13 mouse cellular contexts compared by ENCODE assay signal in the genomic region with DNA sequence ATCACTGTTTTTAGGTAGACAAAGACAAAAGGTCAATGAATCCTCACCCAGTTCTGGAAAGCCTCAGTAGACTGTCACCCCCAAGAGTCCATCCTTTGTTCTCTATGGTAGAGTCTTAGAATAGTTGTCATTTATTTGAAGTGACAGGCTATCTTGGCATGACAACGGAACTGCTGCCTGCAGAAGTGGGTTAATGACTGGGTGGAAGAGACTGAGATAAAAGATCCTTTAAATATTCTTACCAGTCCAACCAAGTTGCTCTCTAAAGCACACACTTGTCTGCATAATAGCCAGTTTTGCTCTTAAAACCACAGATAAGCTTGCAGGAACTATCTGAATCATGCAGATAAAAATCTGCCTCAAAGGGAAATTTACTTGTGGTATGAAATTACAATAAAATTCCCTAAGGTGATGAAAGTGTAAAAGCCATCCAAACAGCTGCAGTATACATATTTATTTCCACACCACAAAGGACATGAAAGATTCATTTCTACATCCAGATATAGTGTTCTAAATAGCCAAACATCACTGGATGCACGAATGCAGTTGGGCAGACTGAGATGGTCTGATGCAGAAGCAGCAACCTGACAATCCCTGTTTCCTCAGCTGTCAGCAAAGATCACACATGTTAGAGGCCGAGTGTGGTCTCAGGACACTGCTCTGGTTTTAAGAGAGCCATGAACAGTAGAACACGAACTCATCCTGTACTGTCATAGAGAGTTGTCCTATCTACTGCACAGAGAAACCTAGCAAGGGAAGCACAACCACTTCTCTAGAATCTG.
DNase-seq lines count a peak whose midpoint lies in the region; ATAC-seq and TF ChIP-seq lines count a peak whose summit lies in the region.
"Had no signal": no experiment of that assay in that cellular context is flagged by ENCODE, and none has a peak within 500 bp of the region (broad histone marks: within the 10 kb centered on the region; RNA-seq: fewer than 3 reads in every experiment).

No protein-coding gene starts in this region.

- no peak for TF ChIP-seq POLR2A in myocyte (IDR thresholded peaks at IDR 0.05; ENCODE audit: insufficient read length, low read depth)

- DNase-seq in heart, adult 9 months (ENCODE audit: low spot score in 2 of 2) = no peak
- peak; percentile 17 for DNase-seq in CD4-positive helper T cell, adult 2 months (ENCODE audit: low read depth, low spot score)
- DNase-seq in lung, postnatal 36 days = no peak
- no peak for DNase-seq in thymus, postnatal 0 days (ENCODE audit: low spot score)
- DNase-seq in stomach, postnatal 0 days (ENCODE audit: low spot score) = no peak
- DNase-seq: cerebellum, adult 9-10 months; kidney, adult 8-10 months; lung, embryonic 14.5 days had no signal

- peaks cover 28% of the 10 kb centered on the region for H3K4me1 ChIP-seq in heart, embryonic 13.5 days
- no peaks in the 10 kb centered on the region for H3K4me1 ChIP-seq in stomach, postnatal 0 days (replicated peaks; ENCODE audit: control insufficient read depth, insufficient read depth)
- H3K4me1 ChIP-seq: embryonic facial prominence, embryonic 12.5 days had no signal

- H3K4me2 ChIP-seq in heart, embryonic 13.5 days = no peak overlapping the region
- H3K4me2 ChIP-seq in myocyte (ENCODE audit: low read depth) = peak overlapping the region; percentile 45
- no peak overlapping the region for H3K4me2 ChIP-seq in stomach, postnatal 0 days (replicated peaks; ENCODE audit: low read depth)
- H3K4me2 ChIP-seq: embryonic facial prominence, embryonic 12.5 days; lung, embryonic 14.5 days had no signal

- H3K79me2 ChIP-seq in myocyte (ENCODE audit: control insufficient read depth, insufficient read depth) = no peaks in the 10 kb centered on the region

- no peaks in the 10 kb centered on the region for H3K9me3 ChIP-seq in heart, embryonic 13.5 days
- no peaks in the 10 kb centered on the region for H3K9me3 ChIP-seq in stomach, postnatal 0 days (ENCODE audit: control insufficient read depth, low read length)
- H3K9me3 ChIP-seq: embryonic facial prominence, embryonic 12.5 days had no signal

- no peak overlapping the region for H3K4me3 ChIP-seq in heart, embryonic 13.5 days
- no peak overlapping the region for H3K4me3 ChIP-seq in myocyte
- H3K4me3 ChIP-seq in stomach, postnatal 0 days (ENCODE audit: low read depth, low read length) = no peak overlapping the region
- H3K4me3 ChIP-seq: embryonic facial prominence, embryonic 12.5 days had no signal

- H3K36me3 ChIP-seq in heart, embryonic 13.5 days = no peaks in the 10 kb centered on the region
- no peaks in the 10 kb centered on the region for H3K36me3 ChIP-seq in myocyte (ENCODE audit: control insufficient read depth, insufficient read depth)
- no peaks in the 10 kb centered on the region for H3K36me3 ChIP-seq in stomach, postnatal 0 days (ENCODE audit: control insufficient read depth, insufficient read depth, low read length)
- H3K36me3 ChIP-seq: embryonic facial prominence, embryonic 12.5 days had no signal

- no peak for TF ChIP-seq EP300 in stomach, postnatal 0 days (optimal IDR thresholded peaks at IDR 0.05)

- no peak for ATAC-seq in heart, embryonic 13.5 days (ENCODE audit: extremely low read depth, insufficient number of reproducible peaks, low FRiP score, low TSS enrichment)
- ATAC-seq in hematopoietic stem cell, adult 5-6 weeks (replicated peaks in 1 of 2; ENCODE audit: insufficient read depth in 1 of 2, low FRiP score in 2 of 2, low TSS enrichment in 1 of 2, low read depth in 1 of 2, poor library complexity in 2 of 2, severe bottlenecking in 2 of 2) = peak; percentile 45 to 65
- ATAC-seq in stomach, postnatal 0 days (ENCODE audit: low FRiP score, low TSS enrichment) = no peak

- no peak for TF ChIP-seq CTCF in stomach, postnatal 0 days (IDR thresholded peaks at IDR 0.05; ENCODE audit: low read depth)

- WGBS in heart, embryonic 13.5 days = 33% methylated on average over 4 of the region's 4 CpGs
- WGBS in stomach, postnatal 0 days = 70% methylated on average over 4 of the region's 4 CpGs

- H3ac ChIP-seq in myocyte (ENCODE audit: control insufficient read depth, insufficient read length) = no peak overlapping the region

- peak overlapping the region; percentile 48 for H3K27ac ChIP-seq in heart, embryonic 13.5 days (replicated peaks)
- H3K27ac ChIP-seq in stomach, postnatal 0 days (replicated peaks) = no peak overlapping the region
- H3K27ac ChIP-seq: embryonic facial prominence, embryonic 12.5 days had no signal

- no peaks in the 10 kb centered on the region for H3K27me3 ChIP-seq in heart, embryonic 13.5 days (replicated peaks)
- H3K27me3 ChIP-seq in myocyte (ENCODE audit: control insufficient read depth, insufficient read depth, insufficient read length) = no peaks in the 10 kb centered on the region
- no peaks in the 10 kb centered on the region for H3K27me3 ChIP-seq in stomach, postnatal 0 days (ENCODE audit: control insufficient read depth, insufficient read depth, low read length)
- H3K27me3 ChIP-seq: CH12.LX; embryonic facial prominence, embryonic 12.5 days had no signal

- no peak overlapping the region for H3K9ac ChIP-seq in heart, embryonic 13.5 days
- no peak overlapping the region for H3K9ac ChIP-seq in stomach, postnatal 0 days (ENCODE audit: low read length)
- H3K9ac ChIP-seq: embryonic facial prominence, embryonic 12.5 days; lung, embryonic 14.5 days had no signal

TF ChIP-seq in myocyte, 11 proteins besides CTCF, POLR2A, EP300 and RAD21:
- TF ChIP-seq MAX (IDR thresholded peaks at IDR 0.05; ENCODE audit: low read depth) = no peak
- TF ChIP-seq TCF3 (IDR thresholded peaks at IDR 0.05; ENCODE audit: insufficient read length, low read depth) = no peak
- no peak for TF ChIP-seq REST (IDR thresholded peaks at IDR 0.05; ENCODE audit: insufficient read depth, insufficient read length)
- TF ChIP-seq TCF12 (IDR thresholded peaks at IDR 0.05; ENCODE audit: insufficient read depth, poor library complexity, severe bottlenecking) = peak; percentile 80
- TF ChIP-seq USF1 (IDR thresholded peaks at IDR 0.05; ENCODE audit: low read depth) = no peak
- no peak for TF ChIP-seq CEBPB (IDR thresholded peaks at IDR 0.05; ENCODE audit: insufficient read depth, poor library complexity, severe bottlenecking)
- TF ChIP-seq SRF (IDR thresholded peaks at IDR 0.05; ENCODE audit: control insufficient read depth, insufficient read length, low read depth) = no peak
- peak in 2 of 3 experiments; percentile 98 to 99 for TF ChIP-seq MYOD1 (IDR thresholded peaks at IDR 0.05; ENCODE audit: control insufficient read depth in 1 of 3, insufficient read length in 2 of 3, low read depth in 2 of 3)
- no peak for TF ChIP-seq E2F4 (IDR thresholded peaks at IDR 0.05; ENCODE audit: insufficient read depth)
- no peak for TF ChIP-seq POLR2AphosphoS2 (IDR thresholded peaks at IDR 0.05; ENCODE audit: insufficient read length, low read depth)
- peak in 1 of 3 experiments; percentile 83 for TF ChIP-seq MYOG (IDR thresholded peaks at IDR 0.05; ENCODE audit: control insufficient read depth in 1 of 3, insufficient read depth in 1 of 3, insufficient read length in 2 of 3, low read depth in 2 of 3)

Comparison
In these comparisons a context has a peak if more than half of its experiments do, and no peak if none do; other contexts are left out.
1. ATAC-seq: peak in hematopoietic stem cell, adult 5-6 weeks (2 of 2); none in heart, embryonic 13.5 days (single experiment) and stomach, postnatal 0 days (single experiment).